Mouse (Mus musculus): ENCODE measurements around the gene H2afj.

DNA sequence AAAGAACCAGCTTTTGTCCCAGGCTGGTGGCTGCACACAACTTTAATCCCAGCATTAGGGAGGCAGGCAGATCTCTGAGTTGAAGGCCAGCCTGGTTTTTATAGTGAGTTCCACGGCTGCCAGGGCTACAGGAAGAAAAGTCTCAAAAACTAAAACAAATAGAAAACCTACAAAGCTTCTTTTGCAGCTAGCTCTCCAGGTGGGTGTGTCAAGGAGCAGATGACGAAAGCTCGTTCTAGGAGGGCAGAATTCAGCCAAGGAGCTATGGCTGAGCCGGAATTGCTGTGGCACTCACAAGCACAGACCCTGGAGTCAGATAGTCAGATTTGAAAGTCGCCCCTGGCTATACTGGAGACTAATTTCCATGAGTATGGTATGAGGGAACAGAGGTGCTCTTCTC is 1.2 kb upstream of the H2afj start:
- TF ChIP-seq CTCF (IDR thresholded peaks at IDR 0.05; ENCODE audit: low read depth, low read length): no peak
- no peak for TF ChIP-seq TAL1 (conservative IDR thresholded peaks at IDR 0.05; ENCODE audit: low read depth, low read length)
- no peak for TF ChIP-seq POLR2AphosphoS5 (IDR thresholded peaks at IDR 0.05; ENCODE audit: insufficient replicate concordance, low read depth, low read length)
- no peak for TF ChIP-seq GATA1 (IDR thresholded peaks at IDR 0.05; ENCODE audit: borderline replicate concordance, low read length)

Data from G1E (cell line).